Mouse (Mus musculus) spleen, postnatal 10 days (tissue): ENCODE results near the gene Ccdc154.

ENCODE experiments used
- DNase-seq, 2 experiments: peaks; one replicate each; pipeline ENCODE4 v3.0.0; 2021 to 2022; ENCODE audit warnings: low spot score in 2 of 2

The Ccdc154 gene

GRCm38 (mm10) chr17:25184129-25184691, 21.9 kb downstream of the Ccdc154 start, which contains the start of gene BC003965:
BC003965 (plus strand) TSS chr17:25184554.
- peak; percentile 89 to 98 for DNase-seq

- no peak for DNase-seq
Observed at GRCm38 (mm10) chr17:25184961-25185360, 22.7 kb downstream of the Ccdc154 start.

GRCm38 (mm10) chr17:25187784-25188149, 25.5 kb downstream of the Ccdc154 start:
- DNase-seq: no peak

- DNase-seq: peak; percentile 50 to 77
Observed at GRCm38 (mm10) chr17:25188150-25189031, 26.1 kb downstream of the Ccdc154 start, which contains the start of gene Unkl. Unkl (plus strand) TSS chr17:25188397.

- DNase-seq: no peak
Observed at GRCm38 (mm10) chr17:25189091-25189490, 26.8 kb downstream of the Ccdc154 start.

GRCm38 (mm10) chr17:25202401-25202800, 40.1 kb downstream of the Ccdc154 start:
- DNase-seq: no peak

- no peak for DNase-seq
Observed at GRCm38 (mm10) chr17:25210006-25210405, 47.7 kb downstream of the Ccdc154 start.

GRCm38 (mm10) chr17:25210680-25211466, 48.6 kb downstream of the Ccdc154 start:
- no peak for DNase-seq

- DNase-seq: no peak
Observed at GRCm38 (mm10) chr17:25211705-25212104, 49.4 kb downstream of the Ccdc154 start.

- DNase-seq: no peak
Observed at GRCm38 (mm10) chr17:25215431-25215830, 53.2 kb downstream of the Ccdc154 start.

GRCm38 (mm10) chr17:25218967-25219366, 56.7 kb downstream of the Ccdc154 start:
- DNase-seq: no peak

GRCm38 (mm10) chr17:25219492-25220295, 57.4 kb downstream of the Ccdc154 start:
- DNase-seq: no peak

GRCm38 (mm10) chr17:25220746-25221145, 58.5 kb downstream of the Ccdc154 start:
- no peak for DNase-seq
